Mouse (Mus musculus) embryo, embryonic 11.5 days (tissue): ENCODE data around the gene Ostc.

Experiments
- DNase-seq: peaks from one replicate; pipeline ENCODE4 v3.0.0-alpha.2; 2012; ENCODE audit warnings: low read depth, low spot score

Ostc gene

DNA sequence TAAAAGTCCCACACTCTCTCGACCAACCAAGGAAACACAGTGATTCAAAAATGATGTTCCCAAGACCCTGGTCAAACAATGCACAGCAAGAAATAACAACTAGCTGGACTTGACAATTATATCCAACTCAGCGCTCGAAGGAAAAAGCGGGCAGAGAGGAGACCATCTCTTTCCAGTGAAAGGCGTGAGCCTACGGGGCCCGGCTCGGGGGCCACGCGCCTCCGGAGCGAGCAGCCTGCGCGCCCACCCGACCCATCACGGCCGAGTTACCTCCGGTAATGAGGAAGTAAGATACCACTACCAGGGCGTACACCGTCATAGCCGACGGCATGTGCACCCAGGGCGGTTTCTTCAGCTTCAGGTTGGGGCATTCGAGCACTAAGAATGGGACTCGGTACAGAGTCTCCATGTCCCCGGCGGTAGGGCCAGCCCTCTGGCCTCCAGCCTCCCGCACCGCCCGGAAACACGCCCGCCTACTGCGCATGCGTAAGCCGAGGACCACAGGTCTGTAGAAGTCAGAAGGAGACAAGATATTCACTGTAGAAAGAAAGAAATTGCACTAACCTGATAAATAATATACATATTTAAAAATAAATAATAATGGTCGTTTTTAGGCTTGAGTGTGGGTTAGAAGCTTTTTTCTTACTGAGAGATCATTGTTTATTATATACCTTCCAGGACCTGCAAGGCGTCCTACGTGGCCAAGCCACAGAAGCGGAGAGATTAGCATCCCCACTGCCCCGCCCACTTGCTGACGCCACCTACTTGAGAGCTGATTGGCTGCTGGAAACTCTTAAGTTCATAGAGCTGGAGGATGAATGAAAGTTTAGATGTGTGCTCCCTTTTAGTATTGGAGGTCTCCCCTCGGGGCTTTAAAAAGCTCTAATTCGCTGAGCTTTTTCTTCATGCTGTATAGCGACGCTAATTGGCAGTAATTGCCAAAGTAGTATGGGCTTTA lies at the start of gene Ostc:
Gene Ostc, minus strand, starts transcription at position 478 of the 958 bp plus-strand sequence.
- DNase-seq = peak; percentile 95

DNA sequence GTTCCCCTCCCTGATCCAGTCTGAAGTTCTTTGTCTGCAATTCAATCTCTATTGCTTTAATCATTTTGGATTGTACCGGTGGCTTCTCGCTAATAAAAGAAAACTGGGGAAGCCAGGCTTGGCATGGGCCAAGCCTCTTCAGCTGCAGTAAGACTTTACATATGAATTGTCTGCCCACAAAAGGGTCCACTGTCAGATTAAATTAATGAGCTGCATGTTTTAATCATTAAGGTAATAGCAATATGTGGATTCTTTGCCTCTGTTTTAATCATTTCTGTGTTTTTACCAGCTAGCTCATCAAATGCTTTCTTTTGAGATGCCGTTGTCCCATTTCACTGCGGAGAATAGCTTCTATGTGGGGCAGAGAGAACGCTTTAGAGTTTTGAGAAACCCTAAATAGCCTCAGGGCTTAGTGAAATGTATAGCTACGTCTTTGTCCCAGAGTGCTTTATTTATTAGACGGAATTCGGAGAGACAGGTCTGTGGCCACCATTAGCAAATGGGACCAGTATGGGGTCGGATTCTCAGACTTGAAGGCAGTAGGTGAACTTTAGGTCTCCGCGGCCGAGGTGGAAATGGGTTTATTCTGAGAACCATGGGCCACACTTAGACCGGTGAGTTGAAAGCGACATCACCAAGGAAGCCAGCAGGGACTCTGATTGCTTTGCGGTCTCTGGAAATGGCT lies 49.1 kb upstream of the Ostc start:
- DNase-seq = no peak

DNA sequence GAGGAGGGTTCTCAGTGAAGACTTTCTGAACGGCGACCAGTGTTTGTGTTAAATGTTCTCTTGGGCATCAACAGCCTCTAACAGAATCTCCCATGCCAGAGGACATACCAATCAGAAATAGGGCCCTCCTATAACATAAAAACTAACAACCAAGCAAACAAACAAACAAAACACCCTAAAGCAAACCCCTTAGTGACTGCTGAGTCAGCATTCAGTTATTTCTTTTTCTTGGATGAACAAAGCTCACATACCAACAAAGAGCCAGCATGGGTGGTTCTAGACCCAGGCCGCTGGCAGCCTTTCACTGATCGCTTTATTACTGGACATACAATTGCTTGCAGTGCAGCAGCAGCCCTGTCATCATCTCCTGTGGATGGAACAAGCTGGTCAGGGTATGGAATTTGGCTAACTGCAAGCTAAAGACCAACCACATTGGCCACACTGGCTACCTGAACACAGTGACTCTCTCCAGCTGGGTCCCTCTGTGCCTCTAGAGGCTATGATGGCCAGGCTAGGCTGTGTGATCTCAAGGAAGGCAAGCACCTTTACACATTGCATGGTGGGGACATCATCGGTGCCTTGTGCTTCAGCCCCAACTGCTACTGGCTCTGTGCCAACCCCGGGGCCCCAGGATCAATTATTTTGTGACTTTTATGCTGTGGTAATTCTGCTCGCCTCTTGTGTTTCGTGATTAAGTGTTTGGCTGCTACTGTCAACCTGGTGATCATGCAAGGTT lies 48.0 kb upstream of the Ostc start:
- no peak for DNase-seq

DNA sequence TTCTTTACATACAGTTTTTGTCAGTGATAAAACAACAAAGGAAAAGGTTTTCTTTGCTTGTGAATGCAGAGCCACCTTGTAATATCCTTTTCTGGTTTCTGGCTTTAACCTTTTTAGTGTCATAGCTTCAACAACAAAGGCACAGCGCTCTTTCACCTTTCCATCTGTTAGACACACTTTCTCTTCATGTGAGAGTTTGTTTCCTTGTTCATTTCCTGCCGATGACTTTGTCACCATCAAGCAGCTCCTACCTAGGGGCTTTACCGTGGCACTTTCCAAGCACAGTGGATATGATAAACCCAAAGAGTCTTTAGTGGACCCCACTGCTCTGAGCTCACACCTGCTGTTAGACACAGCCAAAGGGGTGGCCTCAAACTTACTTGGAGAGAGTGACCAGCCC lies 40.0 kb upstream of the Ostc start:
- DNase-seq = no peak

DNA sequence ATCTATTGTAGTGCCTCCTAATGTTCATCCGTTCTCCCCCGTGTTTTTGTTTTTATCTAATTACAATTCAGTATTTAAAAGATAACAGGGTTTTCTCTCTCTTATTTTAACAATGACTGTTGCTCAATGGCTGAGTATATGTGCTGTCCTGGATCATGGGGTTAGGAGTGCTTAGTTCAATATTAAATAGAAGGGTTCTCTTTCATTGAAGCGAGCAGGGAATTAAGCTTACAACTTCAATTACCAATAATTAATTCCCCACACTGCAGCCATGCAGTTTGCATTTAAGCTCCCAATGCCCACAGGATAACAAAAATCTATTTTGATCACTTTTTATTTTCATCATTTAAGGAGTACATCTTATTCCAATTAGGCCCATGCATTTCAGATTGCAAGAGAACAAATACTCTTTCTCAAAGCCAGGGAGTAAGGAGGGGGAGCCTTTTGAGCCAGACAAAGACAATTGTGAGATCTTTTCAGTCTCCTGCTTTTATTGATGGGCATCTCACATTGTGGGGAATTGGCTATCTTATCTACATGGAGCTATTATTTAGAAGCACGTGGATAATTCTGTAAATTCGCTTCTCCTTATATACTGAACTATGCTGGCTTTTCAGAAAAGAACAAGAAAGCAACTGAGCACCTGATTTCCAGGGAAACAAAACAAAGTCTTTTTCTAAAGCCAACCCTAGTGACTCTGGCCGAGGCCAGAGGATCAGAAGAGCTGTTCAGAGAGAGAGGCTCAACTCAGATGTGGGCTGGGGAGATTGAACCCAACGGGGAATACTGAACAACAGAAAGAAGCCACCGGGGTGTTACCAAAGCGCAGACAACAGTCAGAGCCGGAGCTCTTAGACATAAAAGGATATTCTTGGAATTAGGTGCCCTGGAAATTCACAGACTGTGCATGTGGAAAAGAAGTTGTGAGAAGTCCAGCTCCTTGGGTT lies 37.7 kb upstream of the Ostc start:
- DNase-seq = no peak

DNA sequence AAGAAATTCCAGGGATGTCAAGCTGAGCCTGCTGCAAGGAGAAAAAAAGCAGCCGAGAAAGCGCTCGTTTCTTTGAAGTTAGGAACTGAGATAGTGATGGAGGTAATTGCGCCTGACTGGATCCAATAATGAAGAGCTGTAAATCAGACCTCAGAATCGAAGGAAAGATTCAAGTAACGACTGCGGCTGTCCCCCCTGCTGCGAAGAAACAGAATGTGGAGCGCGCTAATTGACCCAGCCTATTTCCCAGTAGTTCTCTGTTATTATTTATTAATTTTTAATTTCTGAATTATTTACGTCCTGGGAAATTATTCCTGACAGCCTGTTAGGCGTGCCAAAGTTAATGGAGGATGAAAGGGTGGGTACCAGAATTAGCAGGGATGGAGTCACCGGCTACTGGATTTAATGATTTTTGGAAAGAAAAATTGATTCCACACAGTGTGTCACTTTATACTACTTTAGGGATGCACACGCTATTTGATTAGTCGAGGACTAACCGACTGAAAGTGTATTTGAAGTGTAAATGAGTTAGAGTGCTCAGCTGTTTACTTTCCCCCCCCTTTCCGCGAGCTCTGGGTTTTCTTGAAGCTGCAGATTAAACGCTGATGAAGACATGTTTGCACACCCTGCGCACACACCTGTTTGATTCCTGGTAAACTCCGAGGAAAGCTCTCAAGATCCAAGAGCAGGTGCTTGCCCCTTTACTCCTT lies 28.6 kb upstream of the Ostc start:
- no peak for DNase-seq

DNA sequence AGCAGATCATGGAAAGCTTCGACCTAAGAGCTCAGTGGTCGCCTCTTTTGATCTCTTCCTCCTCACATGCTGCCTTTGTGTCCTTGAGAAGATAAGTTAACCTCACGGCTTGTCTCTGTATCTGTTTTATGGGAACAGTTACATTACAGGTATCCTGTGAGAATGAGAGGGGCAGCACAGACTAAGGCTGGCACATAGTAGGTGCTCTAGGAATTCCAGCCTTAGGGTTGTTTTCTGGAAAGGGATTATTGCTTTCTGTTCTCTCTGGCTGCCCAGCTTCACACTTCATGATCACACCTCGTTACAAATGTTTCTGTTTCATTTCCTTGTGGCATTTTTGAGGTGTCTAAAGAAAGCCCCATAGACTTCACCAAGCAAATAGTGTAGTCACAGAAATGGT lies 27.5 kb upstream of the Ostc start:
- no peak for DNase-seq

DNA sequence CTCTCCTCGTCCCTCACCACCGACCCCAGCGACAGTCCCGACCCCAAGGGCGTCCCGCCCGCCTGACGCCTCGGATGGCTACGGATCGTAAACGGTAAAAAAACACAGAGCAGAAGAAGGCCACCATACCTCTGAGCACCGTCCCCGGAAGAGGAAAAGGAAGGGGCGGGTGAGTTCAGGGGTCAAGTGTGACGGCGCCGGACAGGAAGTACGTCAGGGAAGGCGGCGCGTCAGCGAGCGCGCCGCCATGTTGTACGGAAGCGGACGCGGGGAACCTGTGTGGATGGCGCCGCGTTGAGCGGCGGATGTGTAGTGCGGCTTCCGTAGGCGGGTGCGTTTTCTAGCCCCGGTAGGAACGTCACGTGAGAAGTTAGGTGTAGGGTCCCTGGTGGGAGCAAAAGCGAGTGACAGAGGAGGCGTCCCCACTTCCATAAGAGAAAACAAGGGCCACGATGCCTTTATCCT lies 21.0 kb upstream of the Ostc start, which contains the start of gene Rpl34:
Gene Rpl34, minus strand, starts transcription at position 210 of the 465 bp plus-strand sequence.
- peak; percentile 91 for DNase-seq

DNA sequence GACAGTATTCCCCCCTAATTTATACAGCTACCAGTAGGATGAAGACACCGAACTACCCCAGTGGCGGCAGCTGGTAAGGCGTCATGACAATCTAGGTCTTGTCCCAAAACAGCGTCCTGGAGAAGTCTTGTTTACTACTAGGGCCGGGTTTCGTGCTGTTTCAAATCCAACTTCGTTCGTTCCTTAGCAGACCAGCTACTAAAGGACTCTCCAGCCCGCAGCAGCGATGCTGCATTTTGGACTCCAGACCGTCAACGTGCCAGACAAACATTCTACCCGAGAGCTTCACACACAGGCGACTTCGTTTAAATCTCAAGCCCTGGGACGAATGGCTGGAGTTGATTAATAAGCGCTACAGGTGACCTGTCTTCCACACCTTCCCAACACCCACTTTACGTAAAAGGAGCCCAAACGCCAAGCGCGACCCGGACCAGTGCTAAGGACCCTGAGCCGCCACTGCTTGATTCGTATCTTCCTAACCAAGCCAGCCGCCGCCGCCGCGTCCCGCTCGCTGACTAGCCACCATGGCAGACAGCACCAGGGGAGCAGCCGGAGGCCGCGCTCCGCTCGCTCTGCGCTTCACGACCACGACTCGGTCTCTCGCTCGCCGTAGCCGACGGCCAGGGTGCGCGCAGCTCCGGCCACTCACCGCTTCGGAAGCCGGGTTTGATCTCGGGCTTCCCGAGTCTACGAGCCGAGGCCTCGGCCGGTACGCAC lies 20.4 kb upstream of the Ostc start:
- no peak for DNase-seq

DNA sequence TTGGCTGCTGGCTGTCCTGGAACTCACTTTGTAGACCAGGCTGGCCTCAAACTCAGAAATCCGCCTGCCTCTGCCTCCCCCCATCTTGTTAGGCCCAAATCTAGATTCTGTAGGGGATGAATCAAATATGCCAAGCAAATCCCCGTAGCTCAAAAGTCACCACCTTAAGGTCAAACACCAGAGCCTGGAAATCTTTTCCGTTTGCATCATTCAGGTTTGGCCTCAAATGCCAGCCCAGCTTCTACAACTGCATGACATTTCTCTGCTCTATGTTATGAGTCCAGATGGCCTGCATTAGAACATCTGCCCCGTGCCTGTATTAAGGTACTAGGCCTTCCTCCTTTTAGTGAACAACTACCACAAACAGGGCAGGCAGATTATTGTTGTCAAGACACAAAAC lies 18.4 kb upstream of the Ostc start:
- no peak for DNase-seq

DNA sequence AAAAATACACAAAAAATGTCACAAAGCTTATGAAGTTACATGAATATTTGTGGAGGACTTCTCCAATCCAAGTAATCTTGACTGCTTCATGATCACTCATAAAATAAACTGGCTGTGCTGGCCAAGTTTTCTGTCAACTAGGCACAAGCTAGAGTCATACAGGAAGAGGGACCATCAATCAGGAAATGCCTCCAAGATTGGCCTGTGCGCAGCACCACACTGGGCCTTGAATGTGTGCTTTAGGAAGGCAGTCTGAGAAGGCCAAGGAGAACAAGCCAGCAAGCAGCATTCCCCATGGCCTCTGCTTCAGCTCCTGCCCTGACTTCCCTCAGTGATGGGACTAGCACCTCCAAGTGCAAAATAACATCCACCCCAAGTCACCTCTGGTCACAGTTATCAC lies 17.8 kb upstream of the Ostc start:
- DNase-seq = no peak

DNA sequence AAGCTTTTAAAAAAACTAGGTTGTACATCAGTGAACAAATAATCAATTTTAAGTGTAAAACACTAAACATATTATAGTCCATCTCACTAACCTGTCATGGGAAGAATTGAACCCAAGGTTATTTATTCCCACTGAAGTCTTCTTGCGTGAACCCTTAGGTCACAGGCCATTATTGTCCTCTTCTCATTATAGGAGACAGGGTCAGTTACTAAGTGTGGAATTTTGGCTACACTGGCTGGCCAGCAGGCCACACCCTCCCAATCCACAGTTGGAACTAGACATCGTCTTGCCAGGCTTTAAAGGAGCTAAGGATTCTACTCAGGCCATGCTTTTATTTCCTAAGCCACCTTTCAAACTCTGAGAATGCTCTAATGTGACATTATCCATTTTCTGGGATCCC lies 16.5 kb upstream of the Ostc start:
- no peak for DNase-seq

DNA sequence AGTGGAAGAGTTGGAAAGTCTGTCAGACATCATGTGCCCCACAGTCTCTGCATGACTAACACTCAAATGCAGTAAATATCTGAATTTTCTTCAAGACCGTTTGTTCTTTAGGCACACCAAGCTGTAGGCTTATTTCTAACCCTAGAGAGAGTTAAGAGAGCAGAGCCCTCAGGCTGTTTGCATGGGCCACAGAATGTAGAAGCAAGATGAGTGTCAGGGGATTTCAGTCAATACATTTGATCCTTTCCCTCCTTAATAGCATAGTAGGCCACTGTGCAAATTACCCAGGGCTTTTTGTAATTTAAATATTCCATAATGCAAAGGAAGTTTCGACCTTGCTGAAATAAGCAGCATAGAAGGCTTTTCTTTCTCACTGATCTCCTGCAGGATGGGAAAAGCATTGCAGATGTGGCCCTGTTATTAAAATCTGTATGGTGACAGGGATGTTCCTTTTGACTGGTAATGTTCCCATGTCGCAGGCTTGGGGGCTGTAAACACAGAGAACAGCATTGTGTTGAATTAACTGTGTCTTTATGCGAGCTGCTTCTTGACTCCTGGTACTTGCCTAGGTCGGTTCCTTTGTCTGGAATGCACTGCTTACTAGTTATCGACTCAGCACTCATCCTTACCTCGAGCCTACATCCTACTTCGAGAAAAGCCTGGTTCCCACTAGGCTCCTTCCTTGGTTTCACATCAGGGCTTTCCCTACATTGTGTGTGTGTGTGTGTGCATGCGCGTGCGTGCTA lies 13.7 kb upstream of the Ostc start:
- DNase-seq = no peak

DNA sequence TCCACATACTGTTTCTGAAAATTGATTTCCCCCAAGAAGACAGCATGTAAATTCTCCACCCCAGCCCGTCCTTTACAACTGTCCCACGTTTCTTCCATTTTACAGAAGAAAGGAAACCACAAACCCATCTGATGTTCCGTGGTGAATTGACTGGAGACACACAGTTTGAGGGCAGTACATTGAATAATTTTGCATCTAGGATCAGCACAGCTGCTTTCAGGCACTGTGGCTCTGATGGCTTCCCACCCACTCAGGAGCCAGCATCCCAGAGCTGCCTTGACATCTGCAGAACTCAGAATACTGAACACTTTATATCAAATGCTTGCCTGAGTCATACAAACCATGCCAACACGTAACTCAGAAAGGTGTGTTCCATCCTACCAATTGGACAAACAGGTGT lies 11.0 kb upstream of the Ostc start:
- no peak for DNase-seq

DNA sequence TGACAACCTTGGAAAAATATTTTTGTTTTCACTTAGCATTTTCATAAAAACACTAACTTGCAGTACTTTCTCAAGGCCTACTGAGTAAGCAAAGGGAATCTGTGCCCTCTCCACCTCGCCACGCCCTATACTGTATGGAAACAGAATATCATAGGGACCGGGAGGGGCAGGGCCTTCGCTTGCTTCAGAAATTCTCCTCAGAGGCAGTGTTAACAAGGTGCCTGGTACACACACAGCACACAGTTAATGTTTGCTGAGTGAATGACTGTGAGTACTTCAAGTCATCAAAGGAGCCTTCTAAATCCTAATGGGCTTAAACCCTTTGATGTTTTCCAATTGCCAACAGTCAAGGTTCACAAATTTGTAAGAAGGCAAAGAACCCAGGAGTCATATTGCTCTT lies 9.6 kb upstream of the Ostc start:
- DNase-seq = no peak

DNA sequence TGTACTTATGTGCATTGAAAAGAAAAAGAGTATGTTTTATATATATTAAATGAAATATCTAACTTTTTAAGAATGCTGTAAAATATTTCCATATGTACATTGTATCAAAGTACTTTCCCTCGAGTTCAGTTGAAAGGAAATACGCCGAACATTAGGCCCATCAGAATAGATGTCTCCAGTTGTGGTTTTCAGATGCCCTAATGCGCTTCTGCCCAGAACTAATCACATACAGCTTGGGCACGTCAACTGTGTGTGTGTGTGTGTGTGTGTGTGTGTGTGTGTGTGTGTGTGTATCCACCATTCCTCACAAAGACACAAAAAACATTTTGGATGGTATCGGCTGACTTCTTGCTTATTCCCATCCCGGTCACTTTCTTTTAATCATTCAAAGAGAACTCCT lies 7.3 kb upstream of the Ostc start:
- DNase-seq = no peak

DNA sequence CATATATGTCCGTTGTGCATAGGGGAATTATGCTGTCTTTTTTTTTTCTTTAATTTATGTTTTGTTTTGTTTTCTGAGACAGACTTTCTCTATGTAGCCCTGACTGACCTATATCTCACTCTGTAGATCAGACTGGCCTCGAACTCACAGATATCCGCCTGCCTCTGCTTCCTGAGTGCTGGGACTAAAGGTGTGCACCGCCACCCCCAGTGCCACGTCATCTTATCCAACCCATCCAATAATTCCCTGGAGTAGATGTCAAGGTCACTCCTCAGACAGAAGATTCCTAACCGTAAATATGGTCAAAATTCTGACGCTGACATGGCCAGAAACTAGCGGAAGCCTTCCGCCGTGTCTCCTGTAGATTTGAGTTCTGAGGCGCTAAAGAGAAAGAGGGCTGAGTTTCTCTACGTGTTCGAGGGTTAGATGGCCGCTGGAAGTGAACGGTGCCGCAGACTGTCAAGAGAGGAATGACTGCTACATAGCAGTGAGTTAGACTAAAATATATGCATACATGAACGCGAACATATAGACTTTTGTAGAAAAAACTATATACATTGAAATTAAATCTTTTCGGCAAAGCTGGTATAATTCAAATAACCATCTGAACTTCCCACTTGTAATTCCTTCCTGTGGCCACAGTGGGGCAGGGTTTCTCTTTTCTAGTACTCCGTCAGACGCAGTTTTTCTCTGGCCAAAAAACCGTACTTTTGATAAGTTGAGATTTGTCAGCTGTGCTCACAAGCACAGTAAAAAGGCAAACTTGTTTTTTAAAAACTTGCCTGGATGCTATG lies 5.7 kb upstream of the Ostc start:
- peak; percentile 59 for DNase-seq

DNA sequence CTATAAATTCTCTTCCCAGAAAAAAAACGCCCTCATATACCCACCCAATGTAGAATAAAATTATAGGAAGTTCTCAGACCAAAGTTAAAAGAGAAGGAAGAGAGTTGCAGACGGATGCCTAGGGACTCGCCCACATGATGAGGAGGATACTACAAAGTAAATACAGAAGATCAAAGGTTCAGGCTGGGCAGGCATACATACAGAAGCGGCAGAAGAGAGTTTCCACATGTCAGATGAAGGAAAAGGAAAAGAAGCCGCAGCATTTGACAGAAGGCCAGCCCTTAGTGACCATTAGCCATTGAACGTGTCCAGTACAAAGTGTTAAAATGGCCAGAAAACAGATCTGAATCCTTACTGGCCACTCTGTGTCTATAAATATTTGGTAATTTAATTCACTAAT lies 3.6 kb upstream of the Ostc start:
- DNase-seq = no peak
